Mouse (Mus musculus) liver, adult (tissue): ENCODE results near the gene Hnrnpk.

Source experiments
- GATA4 ChIP-seq: IDR thresholded peaks from 2 replicates; pipeline ENCODE4 v1.6.1; 2014; ENCODE audit warnings: mild to moderate bottlenecking, low read length; ENCODE audit not compliant: insufficient replicate concordance

Hnrnpk gene

DNA sequence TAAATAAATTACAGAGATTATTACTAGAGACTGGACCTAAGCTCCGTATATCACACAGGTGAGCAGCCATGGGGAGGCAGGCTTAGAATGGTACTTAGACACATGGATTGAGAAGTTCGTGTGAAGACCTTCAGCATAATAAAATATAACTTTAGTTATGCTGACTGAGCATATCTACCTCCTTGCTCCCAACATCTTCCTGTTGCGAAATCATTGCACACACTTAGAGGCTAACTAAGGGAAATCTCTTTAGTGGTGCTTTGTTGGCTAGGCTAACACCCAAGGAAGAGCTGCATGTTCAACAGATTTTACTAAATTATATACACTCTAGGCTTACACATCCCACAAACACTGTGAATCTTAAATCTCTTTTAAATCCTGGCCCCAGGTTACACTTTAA is 36.8 kb downstream of the Hnrnpk start:
- no peak for TF ChIP-seq GATA4

DNA sequence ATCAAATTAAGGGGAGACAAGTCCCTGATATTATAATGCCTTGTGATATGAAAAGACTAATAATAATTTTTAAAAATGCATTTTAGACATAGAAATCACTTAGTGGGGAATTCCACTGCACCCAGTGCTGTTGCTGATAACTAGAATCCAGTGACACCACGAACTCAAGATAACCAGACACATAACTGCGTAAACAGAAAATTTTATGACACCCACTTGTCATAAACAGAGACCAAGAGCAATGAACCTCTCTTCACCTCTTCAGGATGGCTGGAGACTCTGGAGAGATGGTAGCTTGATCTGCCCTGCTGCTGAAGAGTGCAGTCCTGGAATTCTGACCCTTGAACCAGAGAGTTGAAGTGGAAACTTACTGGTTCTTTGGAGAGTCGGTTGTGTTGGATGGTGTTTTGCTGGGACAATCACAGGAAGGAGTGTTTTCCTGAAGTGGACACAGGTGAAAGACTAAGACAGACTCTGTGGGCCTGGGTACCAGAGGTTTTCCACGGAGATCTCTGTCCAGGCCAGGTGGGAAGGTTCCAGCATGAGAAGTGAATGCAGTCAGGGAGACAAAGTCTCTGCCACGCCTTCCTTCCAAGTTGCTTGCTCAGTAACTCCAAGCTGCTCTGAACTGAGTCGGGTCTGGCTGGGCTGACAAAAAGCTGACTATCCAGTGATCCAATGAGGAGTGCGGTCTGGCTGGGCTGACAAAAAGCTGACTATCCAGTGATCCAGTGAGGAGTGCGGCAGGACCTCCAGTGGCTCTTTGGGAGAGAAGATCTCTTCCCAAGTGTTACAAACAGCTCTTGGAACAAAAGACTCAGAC is 38.6 kb downstream of the Hnrnpk start:
- no peak for TF ChIP-seq GATA4

DNA sequence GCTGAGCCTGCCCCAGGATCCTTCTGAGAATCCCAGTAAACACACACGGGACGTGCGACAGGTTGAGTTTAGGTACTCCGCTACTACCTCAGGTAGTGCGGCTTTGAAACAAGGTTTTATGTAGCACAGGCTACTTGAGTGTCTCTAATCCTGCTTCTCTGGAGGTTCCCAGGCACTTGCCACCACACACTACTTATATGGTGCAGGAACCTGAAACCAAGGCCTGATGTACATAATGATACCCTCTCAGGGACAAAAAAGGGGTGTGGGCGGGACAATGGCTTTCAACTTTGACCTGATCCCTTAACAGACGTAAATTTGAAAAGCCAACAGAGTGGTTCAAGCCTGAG is 43.9 kb downstream of the Hnrnpk start:
- TF ChIP-seq GATA4: no peak

DNA sequence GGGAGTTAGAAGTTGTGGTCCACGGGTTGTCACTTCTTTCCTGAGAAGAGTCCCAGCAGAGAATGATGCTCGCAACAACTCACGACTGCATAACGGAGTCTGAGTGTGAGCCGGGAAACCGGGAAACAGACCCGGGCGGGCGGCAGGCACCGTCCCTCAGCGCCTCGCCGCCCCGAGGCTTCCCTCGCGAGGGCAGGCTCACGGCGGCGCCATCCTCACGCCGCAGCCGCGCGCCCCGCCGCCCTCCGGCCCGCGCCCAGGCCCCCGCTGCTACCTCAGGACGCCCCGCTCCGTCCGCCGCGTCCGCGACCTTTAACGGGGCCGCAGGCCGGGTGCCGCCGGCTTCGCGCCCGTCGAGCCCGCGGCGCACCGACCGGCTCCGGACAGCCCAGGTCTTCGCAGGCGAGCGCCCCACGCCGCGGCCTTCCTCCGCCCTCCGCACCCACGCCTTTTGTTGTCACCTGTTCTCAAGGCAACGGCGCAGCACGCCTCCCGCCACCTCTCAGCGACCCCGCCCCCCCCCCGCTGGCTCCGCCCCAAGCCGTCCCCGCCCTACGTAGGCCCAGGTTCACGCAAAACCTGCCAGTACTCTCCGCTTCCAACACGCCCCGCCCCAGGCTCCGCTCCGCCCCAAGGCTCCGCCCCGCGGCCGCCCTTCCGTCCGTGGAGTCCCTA is 44.4 kb downstream of the Hnrnpk start, which contains the start of gene Kif27:
Gene Kif27, minus strand, starts transcription at position 494 of the 675 bp plus-strand sequence.
- no peak for TF ChIP-seq GATA4

DNA sequence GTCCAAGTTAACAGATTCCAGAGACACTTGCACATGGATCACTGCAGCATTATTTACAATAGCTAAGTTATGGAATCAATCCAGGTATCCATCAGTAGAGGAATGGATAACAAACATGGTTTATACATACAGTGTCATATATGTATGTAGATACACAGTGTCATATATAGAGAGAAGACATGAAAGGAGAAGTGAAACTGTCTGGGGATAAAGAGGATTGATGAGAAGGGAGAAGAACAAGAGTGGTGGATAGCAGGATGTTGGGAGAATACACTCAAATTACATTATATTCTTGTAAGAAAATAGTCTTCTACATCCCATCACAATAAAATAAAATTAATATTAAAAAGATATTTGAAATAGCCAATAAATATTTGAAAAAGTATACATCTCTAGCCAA is 50.1 kb downstream of the Hnrnpk start:
- TF ChIP-seq GATA4: no peak

DNA sequence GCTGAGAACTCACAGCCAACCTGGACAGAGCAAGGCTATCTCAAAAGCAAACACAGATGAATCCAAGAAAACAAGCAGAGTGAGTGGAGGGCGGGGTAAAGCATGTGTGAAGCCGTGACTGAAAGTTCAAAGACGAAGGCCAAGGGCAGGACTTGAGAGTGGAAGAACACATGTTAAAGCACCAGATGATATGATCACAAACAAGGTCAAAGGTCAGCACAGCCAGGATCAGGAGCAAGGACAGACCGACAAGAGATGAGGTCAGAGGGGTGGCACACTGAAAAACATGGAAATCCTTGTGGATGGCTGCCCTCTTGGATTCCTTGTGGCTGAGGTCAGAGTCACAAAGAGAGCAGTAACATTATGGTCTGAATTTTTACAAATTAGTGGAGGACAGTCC is 52.5 kb downstream of the Hnrnpk start:
- no peak for TF ChIP-seq GATA4

DNA sequence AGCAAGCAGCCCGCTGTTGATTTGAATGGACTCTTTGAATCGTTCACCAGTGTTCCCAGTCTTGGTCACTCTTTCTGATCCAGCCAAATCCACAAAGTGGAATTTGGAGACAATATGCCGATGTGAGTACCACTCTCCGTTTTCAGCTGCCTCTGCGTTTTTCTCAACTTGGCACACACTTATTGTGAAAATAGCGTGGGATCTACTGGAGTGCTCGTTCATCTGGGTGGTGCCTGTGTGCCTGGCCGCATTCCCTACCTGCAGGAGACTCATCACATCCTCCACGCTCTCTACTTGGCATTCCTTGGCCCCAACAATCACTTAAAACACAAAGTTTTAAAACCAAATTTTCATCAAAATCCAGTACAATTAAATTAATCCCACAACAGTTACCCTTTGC is 58.6 kb downstream of the Hnrnpk start:
- TF ChIP-seq GATA4: no peak
